Mouse (Mus musculus) ovary, postnatal 36 days (tissue): ENCODE data around the gene Gm19410.

Experiments used
- DNase-seq: peaks from one replicate; pipeline ENCODE4 v3.0.0; 2022; ENCODE audit warnings: low spot score, mixed read lengths

Gene Gm19410

DNA sequence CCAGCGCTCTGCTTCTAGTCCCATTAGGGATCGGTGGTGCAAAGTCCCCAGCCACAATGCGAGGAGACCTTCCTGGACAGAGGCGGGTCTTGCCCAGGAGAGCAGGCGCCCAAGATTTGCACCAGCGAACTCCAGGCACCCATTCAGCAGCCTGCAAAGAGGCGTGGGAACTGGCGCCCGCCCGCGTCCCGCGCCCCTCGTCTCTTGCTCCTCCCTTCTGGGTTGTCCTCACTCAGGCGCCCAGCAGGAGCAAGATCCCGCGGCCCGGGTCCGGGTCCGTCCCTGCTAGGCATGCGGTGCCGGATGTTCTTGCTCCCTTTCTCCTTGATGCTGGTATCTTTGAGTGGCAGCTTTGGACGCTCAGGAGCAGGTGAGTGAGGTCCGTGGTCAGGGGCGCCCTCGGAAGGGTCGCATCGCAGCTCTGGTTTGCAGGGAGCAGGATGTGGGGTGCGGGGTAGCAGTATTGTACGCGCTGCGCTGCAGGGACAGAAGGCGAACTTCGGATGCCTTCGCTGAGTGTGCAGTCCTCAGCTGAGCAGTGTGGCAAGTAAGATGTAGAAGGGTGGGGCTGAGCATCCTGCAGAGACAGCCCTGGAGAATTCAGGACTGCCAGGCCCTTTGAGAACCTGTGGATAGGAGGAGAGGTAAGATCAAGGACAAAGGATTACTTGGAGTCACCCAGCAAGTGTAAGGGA, at the start of gene Gm19410:
Gene Gm19410, plus strand, starts transcription at position 292 of the 695 bp plus-strand sequence.
- peak; percentile 15 for DNase-seq

DNA sequence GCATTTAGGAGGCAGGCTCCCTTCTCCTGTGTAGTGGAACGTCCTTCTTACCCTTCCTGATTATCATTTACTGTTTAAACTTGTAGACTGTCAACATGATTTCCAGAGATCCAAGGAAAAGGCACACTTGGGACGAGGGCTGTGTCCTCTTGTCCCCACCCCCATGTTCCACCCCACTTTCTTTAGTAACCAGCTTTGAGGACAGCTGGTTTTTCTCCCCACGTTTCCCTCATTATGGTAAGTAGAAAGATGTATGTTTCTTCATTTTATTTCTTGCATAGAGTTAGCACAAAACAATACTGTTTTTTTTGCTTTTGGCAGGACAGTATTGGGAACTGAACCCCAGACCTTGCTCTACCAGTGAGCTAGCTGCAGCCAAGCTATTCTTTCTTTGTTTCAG, 34.8 kb upstream of the Gm19410 start:
- DNase-seq: no peak

DNA sequence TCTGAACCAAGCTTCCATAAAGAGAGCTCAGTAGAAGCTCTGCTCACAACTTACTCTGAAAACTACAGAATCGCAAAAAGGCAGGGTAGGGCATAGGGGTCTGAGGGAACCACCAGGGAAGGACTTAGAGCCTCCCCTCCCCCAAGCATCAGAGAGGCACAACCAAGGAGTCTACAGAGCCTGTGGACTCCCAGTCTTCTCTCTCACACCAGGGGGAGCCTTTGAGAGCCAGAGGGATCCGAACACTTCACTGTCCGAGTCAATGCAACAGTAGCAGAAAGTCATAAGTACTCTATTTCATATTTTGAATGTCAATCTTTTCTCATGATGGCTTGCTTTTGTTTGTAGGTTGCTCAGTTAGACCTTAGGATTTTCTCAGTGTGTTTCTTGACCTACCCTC, 30.2 kb upstream of the Gm19410 start:
- no peak for DNase-seq

DNA sequence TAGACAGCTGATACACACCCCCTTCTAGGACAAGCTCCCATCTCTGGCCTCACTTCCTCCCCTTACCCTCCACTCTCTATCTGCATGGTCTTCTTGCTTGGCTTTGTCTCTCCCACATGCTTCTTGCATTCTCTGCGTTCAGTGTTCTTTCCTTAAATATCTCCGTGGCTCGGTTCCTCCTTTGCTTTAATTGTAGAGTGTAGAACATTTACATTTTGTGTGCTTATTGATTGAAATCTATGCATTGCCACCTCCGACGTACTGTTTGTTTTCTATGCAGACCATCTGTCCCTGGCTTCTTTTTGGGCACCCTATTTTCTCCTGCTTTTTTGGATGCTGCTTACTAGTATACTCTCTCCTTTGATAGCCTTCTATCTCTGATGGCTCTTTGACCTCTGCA, 9.4 kb upstream of the Gm19410 start:
- no peak for DNase-seq

DNA sequence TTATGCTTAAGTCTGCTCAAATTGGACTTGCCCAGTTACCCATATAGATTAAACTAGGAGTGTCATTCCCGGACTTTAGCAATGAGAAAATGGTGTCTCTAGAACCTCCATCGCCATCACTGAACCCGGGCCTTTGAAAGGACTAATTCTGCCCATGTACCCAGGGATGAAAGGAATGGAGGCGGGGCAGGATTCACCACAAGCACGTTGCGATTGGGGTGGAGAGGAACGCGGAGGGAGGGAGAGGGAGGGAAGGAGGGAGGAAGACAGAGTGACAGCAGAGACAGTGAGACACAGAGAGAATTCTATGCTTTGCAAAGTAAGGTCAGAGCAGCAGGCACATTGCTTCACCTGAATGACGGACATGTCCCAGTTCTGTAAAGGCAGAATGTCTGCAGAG, 570 bp upstream of the Gm19410 start:
- no peak for DNase-seq

DNA sequence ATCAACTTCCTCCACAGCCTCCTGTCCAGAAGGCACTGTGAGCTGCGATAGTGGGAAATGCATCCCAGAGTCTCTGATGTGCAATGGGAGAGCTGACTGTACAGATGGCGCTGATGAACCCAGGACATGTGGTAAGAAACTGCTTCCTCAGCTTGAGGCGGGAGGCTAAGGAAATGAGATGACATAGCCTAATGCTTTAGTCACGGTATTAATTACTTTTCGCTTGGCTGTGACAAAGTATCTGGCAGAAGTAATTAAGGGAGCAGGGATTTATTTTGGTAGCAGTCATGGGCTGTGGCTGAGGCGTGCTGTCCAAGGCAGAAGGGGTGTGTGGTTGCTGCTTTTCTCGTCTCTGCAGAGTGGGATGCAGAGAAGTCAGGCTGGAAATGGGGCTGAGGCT, 7.9 kb downstream of the Gm19410 start:
- no peak for DNase-seq
